Mouse (Mus musculus) limb, embryonic 10.5 days (tissue): ENCODE measurements around the gene Ccdc89. TPM values are rescaled to one million over a fixed set of nuclear protein-coding genes. Genes with fewer than 3 reads are reported as not detected.

Experiments used
- polyA plus RNA-seq: library from polyadenylated mRNA; unstranded; fragments of >200 nt; fragmentation: Nextera tagmentation; extraction: Ambion mirVana; gene quantifications from 2 replicates; pipeline ENCODE4 v1.2.1, GENCODE M21; 2016

Ccdc89 gene
- polyA plus RNA-seq, 1 experiment from 2014 or later, result 2.2 TPM

Other genes with a start within 250 kb of the Ccdc89 start
- not detected in 2 replicates for gene Ccdc83, start 160.8 kb upstream of the Ccdc89 start, polyA plus RNA-seq
- gene Sytl2, start 124.3 kb upstream of the Ccdc89 start, polyA plus RNA-seq, result 1.3 and 2.7 TPM in 2 replicates
- 24.8 and 30.9 TPM in 2 replicates for gene Crebzf, start 16.2 kb downstream of the Ccdc89 start, polyA plus RNA-seq
- gene Tmem126a, start 30.7 kb downstream of the Ccdc89 start, polyA plus RNA-seq, result 129 and 140 TPM in 2 replicates
- 30.5 and 35.9 TPM in 2 replicates for gene Tmem126b, start 49.4 kb downstream of the Ccdc89 start, polyA plus RNA-seq
- gene Dlg2, start 50.1 kb downstream of the Ccdc89 start, polyA plus RNA-seq, result 0.53 and 1.2 TPM in 2 replicates